Mouse (Mus musculus) intestine, embryonic 14.5 days (tissue): ENCODE data around the gene Brwd1. TPM values are rescaled to one million over a fixed set of nuclear protein-coding genes. Genes with fewer than 3 reads are reported as not detected.

Experiments used
- ATAC-seq: fragments of 200-750 bp; cut with Nextera tagmentation; replicated peaks from 2 replicates; pipeline ENCODE4 v1.8.0; 2017; ENCODE audit warnings: low read depth, moderate number of reproducible peaks, moderate TSS enrichment, moderate library complexity; ENCODE audit not compliant: low FRiP score, low TSS enrichment
- DNase-seq: peaks from one replicate; pipeline ENCODE4 v3.0.0-alpha.2; 2018; ENCODE audit warnings: low spot score
- H3K27ac ChIP-seq: fragments of 300-500 bp; sonication (generic); 2 replicates; pipeline ENCODE4 v1.5.1; 2014; ENCODE audit warnings: low read depth, mild to moderate bottlenecking, control low read depth
- H3K27me3 ChIP-seq: fragments of 300-500 bp; sonication (generic); replicated peaks from 2 replicates; pipeline ENCODE4 v1.6.1; 2014; ENCODE audit warnings: low read length, control low read depth; ENCODE audit not compliant: control insufficient read depth, insufficient read depth
- H3K36me3 ChIP-seq: fragments of 300-500 bp; sonication (generic); 2 replicates; pipeline ENCODE4 v1.6.1; 2014; ENCODE audit warnings: low read length, control low read depth; ENCODE audit not compliant: control insufficient read depth, insufficient read depth
- H3K4me1 ChIP-seq: fragments of 300-500 bp; sonication (generic); replicated peaks from 2 replicates; pipeline ENCODE4 v1.6.1; 2014; ENCODE audit warnings: low read length, control low read depth, mixed read lengths; ENCODE audit not compliant: control insufficient read depth, insufficient read depth
- H3K4me2 ChIP-seq: fragments of 300-500 bp; sonication (generic); 2 replicates; pipeline ENCODE4 v1.6.1; 2014; ENCODE audit warnings: low read length
- H3K4me3 ChIP-seq: fragments of 300-500 bp; sonication (generic); 2 replicates; pipeline ENCODE4 v1.5.1; 2014; ENCODE audit warnings: low read depth, low read length, control low read depth, mixed read lengths
- H3K9ac ChIP-seq: fragments of 300-500 bp; sonication (generic); 2 replicates; pipeline ENCODE4 v1.6.1; 2014; ENCODE audit warnings: mild to moderate bottlenecking, low read length
- H3K9me3 ChIP-seq: fragments of 300-500 bp; sonication (generic); 2 replicates; pipeline ENCODE4 v1.6.1; 2016; ENCODE audit warnings: low read length, control low read depth; ENCODE audit not compliant: control insufficient read depth
- WGBS: fragments of 180-500 bp; shearing (Covaris S2); extraction: QIAGEN DNeasy Blood & Tissue Kit; methylation state at CpG from one replicate; pipeline ENCODE4 v1.1.7; 2014; 5-methylcytosine and 5-hydroxymethylcytosine counted together
- microRNA-seq: library from miRNA; unstranded; fragments of <30 nt; microRNA quantifications from one replicate; pipeline ENCODE4, GENCODE M21; 2016
- polyA plus RNA-seq: library from polyadenylated mRNA; unstranded; fragments of >200 nt; fragmentation: Nextera tagmentation; extraction: Ambion mirVana; gene quantifications from 2 replicates; pipeline ENCODE4 v1.2.1, GENCODE M21; 2014

The Brwd1 gene
- polyA plus RNA-seq, 1 experiment from 2014 or later: 99.6 TPM

DNA sequence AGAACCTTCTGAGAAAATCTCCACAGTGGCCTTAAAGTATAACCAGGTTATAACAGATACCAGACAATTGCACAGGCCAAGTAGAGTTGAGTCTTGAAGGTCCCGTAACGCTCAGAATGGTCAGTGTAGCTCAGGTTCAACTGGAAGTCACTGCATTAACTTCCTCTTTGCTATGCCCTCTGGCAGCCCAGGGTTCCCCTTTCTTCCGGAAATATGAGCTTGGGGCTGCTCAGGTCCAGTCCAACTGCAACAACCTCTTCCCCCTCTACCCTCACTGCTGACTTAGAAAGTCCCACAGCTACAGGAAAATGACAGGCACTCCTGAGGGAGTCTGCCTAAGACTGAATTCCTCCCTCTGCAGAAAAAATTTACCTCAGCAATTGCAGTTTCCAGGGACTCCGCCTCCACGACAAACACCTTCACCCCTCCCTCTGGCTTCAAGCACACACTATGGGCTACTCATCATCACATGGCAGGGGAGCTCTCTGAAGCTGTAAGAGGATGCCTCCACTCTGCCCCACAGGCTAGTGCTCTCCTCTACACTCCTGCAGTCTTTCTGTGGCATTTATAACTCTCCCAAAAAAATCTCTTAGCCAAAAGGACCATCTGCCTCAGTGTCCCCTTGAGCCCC lies 126.5 kb downstream of the Brwd1 start:
- Histone ChIP-seq H3K36me3 (no peaks in the 10 kb centered on the region), H3K27me3 (no peaks in the 10 kb centered on the region), H3K27ac (no peak overlapping the region), H3K4me3 (no peak overlapping the region), H3K9ac (no peak overlapping the region), H3K4me2 (no peak overlapping the region), H3K9me3 (0 out of 2 replicates have a peak, but pooled peaks cover 3% of the 10 kb centered on the region), H3K4me1 (no peaks in the 10 kb centered on the region)
- WGBS: 73% methylated on average over 5 of the region's 5 CpGs
- DNase-seq (no peak), ATAC-seq (no peak)

DNA sequence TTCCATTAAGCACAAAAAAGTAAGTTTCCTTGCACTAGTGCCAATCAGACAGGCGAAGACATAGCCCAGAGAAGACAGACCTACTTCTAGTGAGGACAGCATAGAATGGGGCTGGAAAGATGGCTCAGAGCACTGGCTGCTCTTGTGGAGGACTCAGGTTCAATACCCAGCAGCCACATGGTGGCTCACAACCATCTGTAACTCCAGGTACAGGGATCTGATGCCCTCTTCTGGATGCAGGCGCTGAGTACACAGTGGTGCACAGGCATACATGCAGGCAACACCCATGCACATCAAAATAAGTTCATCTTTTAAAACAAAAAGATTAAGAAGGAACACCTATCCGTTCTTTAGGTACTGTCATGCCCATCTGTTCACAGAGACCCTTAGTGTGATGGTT lies 128.0 kb downstream of the Brwd1 start:
- WGBS: 85% methylated on average over 3 of the region's 3 CpGs

DNA sequence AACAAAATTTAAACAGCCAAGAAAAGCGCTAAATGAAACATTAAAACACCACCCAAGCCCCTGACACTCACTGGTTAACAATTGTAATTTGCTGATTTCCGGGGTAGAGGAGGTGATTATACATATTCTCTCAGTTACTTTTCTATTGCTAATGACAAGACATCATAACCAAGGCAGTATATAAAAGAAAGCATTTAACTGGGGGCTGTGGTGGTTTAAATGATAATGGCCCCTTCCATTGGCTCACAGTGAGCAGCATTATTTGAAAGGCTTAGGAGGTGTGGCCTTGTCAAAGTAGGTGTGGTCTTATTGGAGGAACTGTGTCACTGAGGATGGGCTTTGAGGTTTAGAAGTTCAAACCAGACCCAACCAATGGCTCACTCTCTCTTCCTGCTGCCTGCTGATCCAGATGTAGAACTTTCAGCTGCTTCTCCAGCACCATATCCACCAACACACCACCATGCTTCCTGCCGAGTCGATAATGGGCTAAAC lies 129.1 kb downstream of the Brwd1 start:
- DNase-seq (no peak), ATAC-seq (no peak)
- Histone ChIP-seq H3K9ac (no peak overlapping the region), H3K36me3 (no peaks in the 10 kb centered on the region), H3K27ac (no peak overlapping the region), H3K27me3 (no peaks in the 10 kb centered on the region), H3K4me2 (no peak overlapping the region), H3K4me3 (no peak overlapping the region), H3K4me1 (no peaks in the 10 kb centered on the region), H3K9me3 (0 out of 2 replicates have a peak, but pooled peaks cover 3% of the 10 kb centered on the region)
- 93% methylated on average over 4 of the region's 4 CpGs for WGBS

More for the DNA sequence above, 128.0 kb downstream of the Brwd1 start:
- Histone ChIP-seq H3K9me3 (0 out of 2 replicates have a peak, but pooled peaks cover 3% of the 10 kb centered on the region), H3K4me1 (no peaks in the 10 kb centered on the region), H3K4me3 (no peak overlapping the region), H3K36me3 (no peaks in the 10 kb centered on the region), H3K9ac (no peak overlapping the region), H3K27ac (no peak overlapping the region), H3K27me3 (no peaks in the 10 kb centered on the region), H3K4me2 (no peak overlapping the region)
- no peak for DNase-seq
- no peak for ATAC-seq

- DNase-seq (no peak), ATAC-seq (no peak)
- WGBS: 91% methylated on average over 2 of the region's 2 CpGs
These were observed 130.9 kb downstream of the Brwd1 start for GRCm38 (mm10) chr16:95951471-95951870.

GRCm38 (mm10) chr16:95945389-95946311 lies 136.7 kb downstream of the Brwd1 start:
- H3K4me2 ChIP-seq: peak overlapping the region; percentile 39
- H3K27me3 ChIP-seq: no peaks in the 10 kb centered on the region
- WGBS: 27% methylated on average over 20 of the region's 20 CpGs
- H3K9me3 ChIP-seq: no peaks in the 10 kb centered on the region
- DNase-seq: peak; percentile 75
- H3K4me1 ChIP-seq: 0 out of 2 replicates have a peak, but pooled peaks cover 4% of the 10 kb centered on the region
- H3K4me3 ChIP-seq: 0 out of 2 replicates have a peak overlapping the region, but pooled peaks have one; percentile 6
- H3K36me3 ChIP-seq: no peaks in the 10 kb centered on the region
- no peak overlapping the region for H3K9ac ChIP-seq
- H3K27ac ChIP-seq: no peak overlapping the region
- ATAC-seq: peak; percentile 59; the same call in 1 of the 2 replicates

More at GRCm38 (mm10) chr16:95951471-95951870, 130.9 kb downstream of the Brwd1 start:
- Histone ChIP-seq H3K36me3 (no peaks in the 10 kb centered on the region), H3K9ac (no peak overlapping the region), H3K4me2 (no peak overlapping the region), H3K4me3 (no peak overlapping the region), H3K9me3 (0 out of 2 replicates have a peak, but pooled peaks cover 3% of the 10 kb centered on the region), H3K27ac (no peak overlapping the region), H3K4me1 (no peaks in the 10 kb centered on the region), H3K27me3 (no peaks in the 10 kb centered on the region)

- H3K27ac ChIP-seq: no peak overlapping the region
- ATAC-seq (no peak), DNase-seq (no peak)
- no peaks in the 10 kb centered on the region for H3K27me3 ChIP-seq
- no peak overlapping the region for H3K4me3 ChIP-seq
- no peak overlapping the region for H3K4me2 ChIP-seq
- H3K9ac ChIP-seq: no peak overlapping the region
- 0 out of 2 replicates have a peak, but pooled peaks cover 4% of the 10 kb centered on the region for H3K4me1 ChIP-seq
- 79% methylated on average over 6 of the region's 6 CpGs for WGBS
- H3K36me3 ChIP-seq: no peaks in the 10 kb centered on the region
- H3K9me3 ChIP-seq: 0 out of 2 replicates have a peak, but pooled peaks cover 2% of the 10 kb centered on the region
These were observed 139.1 kb downstream of the Brwd1 start for GRCm38 (mm10) chr16:95943186-95943585.

Small RNA genes lying within 50 kb of the gene (microRNA-seq; reads per million reads assigned to microRNA genes)
- not detected for gene Gm27833

Other genes with a start within 250 kb of the Brwd1 start
- 86.1 and 94.8 TPM in 2 replicates for gene Psmg1, start 91.6 kb downstream of the Brwd1 start, polyA plus RNA-seq
- gene Hmgn1, start 45.2 kb upstream of the Brwd1 start, polyA plus RNA-seq: 632 and 676 TPM in 2 replicates
- 80.0 and 89.2 TPM in 2 replicates for gene Wrb, start 62.9 kb upstream of the Brwd1 start, polyA plus RNA-seq
- gene Lca5l, start 109.7 kb upstream of the Brwd1 start, polyA plus RNA-seq: 1.1 and 1.2 TPM in 2 replicates
- 29.7 and 30.9 TPM in 2 replicates for gene Sh3bgr, start 117.9 kb upstream of the Brwd1 start, polyA plus RNA-seq
- gene B3galt5, start 153.3 kb upstream of the Brwd1 start, polyA plus RNA-seq: 1.4 and 1.7 TPM in 2 replicates